Mouse (Mus musculus) liver, embryonic 14.5 days (tissue): ENCODE measurements at regions not wholly inside any gene's neighbourhood (a gene's known extent, or its start where the extent isn't known, plus 50 kb on each side); places are given as distances from the start of the nearest gene placed in this dataset.

Experiments used
- CTCF ChIP-seq: IDR thresholded peaks from 2 replicates; pipeline ENCODE4 v1.5.1; 2016; ENCODE audit warnings: antibody characterized with exemption, low read depth, control low read depth
- EP300 ChIP-seq: IDR thresholded peaks from 2 replicates; pipeline ENCODE4 v1.6.1; 2016; ENCODE audit warnings: antibody characterized with exemption, low read depth

GRCm38 (mm10) chr15:37063781-37064383 lies 56.3 kb upstream of the Zfp706 start:
- no peak for TF ChIP-seq CTCF
- TF ChIP-seq EP300 = no peak
